7 mouse cellular contexts compared by ENCODE assay signal in the genomic region with DNA sequence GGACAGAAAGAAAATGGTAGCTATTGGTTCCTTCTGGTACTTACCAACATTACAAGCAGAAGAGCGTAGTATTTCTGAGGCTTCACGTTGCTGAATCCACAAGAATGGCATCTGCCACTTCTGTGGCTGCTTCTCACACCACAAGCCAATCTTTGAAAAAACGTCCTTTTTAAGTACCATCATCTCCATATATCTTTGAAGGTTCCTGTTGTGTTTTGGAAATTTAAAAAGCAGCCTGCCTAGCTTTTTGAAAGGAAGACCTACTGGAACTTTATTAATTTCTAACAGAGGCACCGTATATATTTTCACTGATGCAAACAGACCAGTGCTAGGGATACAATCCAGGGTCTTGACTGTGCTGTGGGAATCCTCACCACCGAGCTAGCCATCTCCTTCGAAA. TPM values are rescaled to one million over a fixed set of nuclear protein-coding genes. Genes with fewer than 3 reads are reported as not detected.
DNase-seq lines count a peak whose midpoint lies in the region; ATAC-seq and TF ChIP-seq lines count a peak whose summit lies in the region.

No protein-coding gene starts in this region.

- H3K9ac ChIP-seq in embryonic facial prominence, embryonic 14.5 days (ENCODE audit: low read depth, low read length), result peak overlapping the region; percentile 94
- H3K9ac ChIP-seq in neural tube, embryonic 15.5 days (replicated peaks), result peak overlapping the region; percentile 93

- peaks cover 33% of the 10 kb centered on the region for H3K4me1 ChIP-seq in embryonic facial prominence, embryonic 14.5 days (ENCODE audit: control insufficient read depth, insufficient read depth, low read length)
- peaks cover 38% of the 10 kb centered on the region for H3K4me1 ChIP-seq in limb, embryonic 10.5 days
- H3K4me1 ChIP-seq in neural tube, embryonic 15.5 days, result peaks cover 49% of the 10 kb centered on the region

- TF ChIP-seq CTCF in left cerebral cortex, adult 2 months (IDR thresholded peaks at IDR 0.05), result no peak

- intact Hi-C loops in left cerebral cortex, adult 2 months (cut with DNase I), result loop anchor here (2.0 to 5.0 kb wide), 3 partner anchors 71 to 127 kb away; partner anchors contain the start of gene Pcf11

- ATAC-seq in embryonic facial prominence, embryonic 14.5 days (ENCODE audit: low read depth), result no peak
- ATAC-seq in neural tube, embryonic 15.5 days (ENCODE audit: low FRiP score), result no peak

- H3K36me3 ChIP-seq in embryonic facial prominence, embryonic 14.5 days (ENCODE audit: control insufficient read depth, insufficient read depth, low read length), result peaks cover 32% of the 10 kb centered on the region
- H3K36me3 ChIP-seq in limb, embryonic 10.5 days, result peaks cover 42% of the 10 kb centered on the region
- H3K36me3 ChIP-seq in neural tube, embryonic 15.5 days, result peaks cover 9% of the 10 kb centered on the region; the same call in 1 of the 2 replicates

- no peak for DNase-seq in left cerebral cortex, adult 2 months (ENCODE audit: extremely low spot score in 1 of 2, low spot score in 2 of 2)
- no peak for DNase-seq in left cerebral cortex, adult 8-10 months (ENCODE audit: low spot score in 2 of 2)
- no peak for DNase-seq in embryonic facial prominence, embryonic 14.5 days (ENCODE audit: low spot score)
- no peak for DNase-seq in limb, embryonic 10.5 days (ENCODE audit: low spot score)
- DNase-seq in natural killer cell, adult 2 months (ENCODE audit: low spot score in 2 of 2), result no peak
- DNase-seq in urinary bladder, postnatal 14 days (ENCODE audit: low spot score), result no peak

- WGBS in embryonic facial prominence, embryonic 14.5 days, result 28% methylated on average over 6 of the region's 6 CpGs
- 55% methylated on average over 6 of the region's 6 CpGs for WGBS in limb, embryonic 10.5 days
- 20% methylated on average over 6 of the region's 6 CpGs for WGBS in neural tube, embryonic 15.5 days

- peak overlapping the region; percentile 75 for H3K4me3 ChIP-seq in left cerebral cortex, adult 2 months
- peak overlapping the region; percentile 72 for H3K4me3 ChIP-seq in embryonic facial prominence, embryonic 14.5 days (ENCODE audit: low read depth, low read length)
- H3K4me3 ChIP-seq in limb, embryonic 10.5 days, result peak overlapping the region; percentile 87
- peak overlapping the region; percentile 75 for H3K4me3 ChIP-seq in neural tube, embryonic 15.5 days (replicated peaks)

- H3K4me2 ChIP-seq in embryonic facial prominence, embryonic 14.5 days (ENCODE audit: low read depth, low read length), result peak overlapping the region; percentile 83
- H3K4me2 ChIP-seq in neural tube, embryonic 15.5 days, result peak overlapping the region; percentile 79

- no peaks in the 10 kb centered on the region for H3K9me3 ChIP-seq in embryonic facial prominence, embryonic 14.5 days (ENCODE audit: control insufficient read depth, low read length)
- no peaks in the 10 kb centered on the region for H3K9me3 ChIP-seq in limb, embryonic 10.5 days (replicated peaks)
- no peaks in the 10 kb centered on the region for H3K9me3 ChIP-seq in neural tube, embryonic 15.5 days (replicated peaks)

- H3K27me3 ChIP-seq in embryonic facial prominence, embryonic 14.5 days (replicated peaks; ENCODE audit: control insufficient read depth, insufficient read depth, low read length), result no peaks in the 10 kb centered on the region
- H3K27me3 ChIP-seq in limb, embryonic 10.5 days (ENCODE audit: low read depth, poor library complexity, severe bottlenecking), result no peaks in the 10 kb centered on the region
- H3K27me3 ChIP-seq in neural tube, embryonic 15.5 days (replicated peaks), result no peaks in the 10 kb centered on the region

- no peak overlapping the region for H3K27ac ChIP-seq in left cerebral cortex, adult 2 months
- H3K27ac ChIP-seq in embryonic facial prominence, embryonic 14.5 days (replicated peaks; ENCODE audit: low read depth, low read length), result no peak overlapping the region; the same call in 1 of the 2 replicates
- peak overlapping the region; percentile 98 for H3K27ac ChIP-seq in limb, embryonic 10.5 days
- 0 out of 2 replicates have a peak overlapping the region, but pooled peaks have one; percentile 96 for H3K27ac ChIP-seq in neural tube, embryonic 15.5 days (replicated peaks)

RNA-seq across cellular contexts. Expression of gene Rab30, which starts 1.4 kb away (rescaled TPM):
- total RNA-seq in left cerebral cortex, adult 2 months (2021), result 10 to 100 TPM; 38.7 to 43.6 TPM
- total RNA-seq in left cerebral cortex, adult 8-10 months (2022), result 10 to 100 TPM; 42.1 to 51.0 (median 47.8) TPM
- 21.3 and 25.8 TPM in 2 replicates for polyA plus RNA-seq in embryonic facial prominence, embryonic 14.5 days (2014; fragmentation: Nextera tagmentation; extraction: Ambion mirVana)
- 9.3 and 11.2 TPM in 2 replicates for polyA plus RNA-seq in limb, embryonic 10.5 days (2016; fragmentation: Nextera tagmentation; extraction: Ambion mirVana)
- 22.0 and 23.5 TPM in 2 replicates for polyA plus RNA-seq in neural tube, embryonic 15.5 days (2015; fragmentation: Nextera tagmentation; extraction: Ambion mirVana)

Comparison
In these comparisons a context has a peak if more than half of its experiments do, and no peak if none do; other contexts are left out.
1. H3K27ac ChIP-seq: peak in limb, embryonic 10.5 days (single experiment) and neural tube, embryonic 15.5 days (single experiment); none in left cerebral cortex, adult 2 months (single experiment) and embryonic facial prominence, embryonic 14.5 days (single experiment).
2. Peak in every context shown above with its lines, with median percentiles within 50 percentile points of each other: H3K4me3 ChIP-seq.